Mouse (Mus musculus) frontal cortex, adult (tissue): Measurements from ENCODE around the gene Ppat.
A peak's percentile ranks its signal among the peaks of the same experiment; 100 is the strongest.
"Not testable (repeated sequence)": the region's sequence is repeated elsewhere in the genome, so short reads cannot be mapped to it uniquely, and the experiment has no call there.

Source experiments
- ATAC-seq: cut with Nextera tagmentation; 2 replicates; pipeline ENCODE4 v1.9.2; 2017; ENCODE audit warnings: mild to moderate bottlenecking, moderate library complexity, mixed read lengths; ENCODE audit not compliant: low TSS enrichment

Ppat gene

DNA sequence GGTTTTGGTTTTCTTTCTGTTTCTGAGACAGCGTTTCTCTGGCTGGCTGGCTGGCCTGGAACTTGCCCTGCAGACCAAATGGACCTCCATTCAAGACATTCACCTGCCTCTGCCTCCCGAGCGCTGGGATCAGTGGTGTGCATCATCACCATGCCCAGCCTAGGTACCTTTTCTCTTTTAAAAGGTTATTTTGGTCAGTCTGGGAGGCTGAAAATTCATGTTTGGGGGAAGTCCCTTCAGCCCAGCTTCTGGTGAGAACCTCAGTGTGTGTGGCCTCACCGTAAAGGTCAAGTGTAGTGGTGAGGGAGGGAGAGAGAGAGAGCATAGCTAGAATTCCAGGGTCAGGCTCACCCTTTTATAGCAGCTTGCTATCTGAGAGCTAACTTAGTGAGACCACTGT lies 3.6 kb downstream of the Ppat start:
- ATAC-seq = no peak

DNA sequence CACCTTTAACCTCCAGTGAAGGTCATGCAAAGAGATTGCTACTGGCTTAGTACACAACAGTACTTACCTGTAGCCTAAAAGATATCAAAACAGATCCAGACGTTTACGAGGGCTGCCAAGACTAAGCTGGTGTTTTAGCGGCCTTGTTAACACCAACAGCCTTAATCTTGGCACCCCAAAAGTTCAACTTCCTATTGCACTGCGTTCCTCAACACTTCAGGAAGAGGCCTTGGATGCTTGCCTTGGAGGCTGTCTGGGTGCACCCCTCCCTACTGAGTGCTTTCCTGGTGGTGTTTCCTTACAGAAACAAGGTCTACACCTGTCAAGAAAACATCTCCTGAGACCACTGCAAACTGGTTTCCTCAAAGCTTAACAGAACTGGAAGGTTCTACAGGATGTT lies 4.2 kb downstream of the Ppat start:
- ATAC-seq = no peak

- ATAC-seq = 0 out of 2 replicates have a peak, but pooled peaks have one; percentile 9
Observed at GRCm38 (mm10) chr5:76945678-76946033, 5.7 kb downstream of the Ppat start.

- no peak for ATAC-seq
Observed at GRCm38 (mm10) chr5:76944965-76945677, 6.3 kb downstream of the Ppat start.

DNA sequence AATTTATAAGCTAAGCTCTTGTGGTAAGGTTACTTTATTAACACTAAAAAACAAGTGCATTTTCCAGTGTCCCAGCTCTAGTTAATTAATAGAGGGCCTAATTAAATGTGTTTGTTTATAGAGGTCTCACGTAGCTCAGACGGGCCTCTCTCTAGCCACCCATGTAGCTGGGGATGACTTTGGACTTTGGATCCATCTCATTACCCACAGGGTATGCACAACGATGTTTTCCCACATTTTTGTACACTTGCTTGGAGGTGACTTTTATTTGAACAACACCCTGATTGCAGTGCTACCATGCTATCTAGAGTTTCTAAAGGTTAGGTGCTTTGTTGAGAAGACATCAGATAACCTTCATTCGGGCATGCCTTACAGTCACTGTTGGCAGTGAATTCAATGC lies 8.9 kb downstream of the Ppat start:
- no peak for ATAC-seq

GRCm38 (mm10) chr5:76941975-76942374 lies 9.4 kb downstream of the Ppat start:
- no peak for ATAC-seq

DNA sequence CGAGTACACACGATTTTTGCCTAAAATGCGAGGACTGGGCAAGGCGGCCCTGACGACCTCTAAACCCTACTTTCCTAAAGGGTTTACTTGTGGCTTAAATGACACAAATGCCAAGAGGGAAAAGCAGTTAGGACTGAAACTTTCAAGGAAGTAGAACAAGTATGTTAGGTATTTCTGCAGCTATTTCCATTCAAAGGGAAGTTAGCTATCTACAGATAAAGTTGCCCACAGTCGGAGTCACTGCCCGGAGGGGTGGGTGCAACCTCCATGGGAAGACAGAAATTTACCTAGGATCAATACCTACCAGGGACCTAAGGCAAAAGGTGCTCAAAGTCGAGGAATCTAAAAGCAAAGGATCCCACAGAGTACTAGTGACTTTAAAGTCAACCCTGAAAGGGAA lies 11.7 kb downstream of the Ppat start:
- ATAC-seq = no peak

DNA sequence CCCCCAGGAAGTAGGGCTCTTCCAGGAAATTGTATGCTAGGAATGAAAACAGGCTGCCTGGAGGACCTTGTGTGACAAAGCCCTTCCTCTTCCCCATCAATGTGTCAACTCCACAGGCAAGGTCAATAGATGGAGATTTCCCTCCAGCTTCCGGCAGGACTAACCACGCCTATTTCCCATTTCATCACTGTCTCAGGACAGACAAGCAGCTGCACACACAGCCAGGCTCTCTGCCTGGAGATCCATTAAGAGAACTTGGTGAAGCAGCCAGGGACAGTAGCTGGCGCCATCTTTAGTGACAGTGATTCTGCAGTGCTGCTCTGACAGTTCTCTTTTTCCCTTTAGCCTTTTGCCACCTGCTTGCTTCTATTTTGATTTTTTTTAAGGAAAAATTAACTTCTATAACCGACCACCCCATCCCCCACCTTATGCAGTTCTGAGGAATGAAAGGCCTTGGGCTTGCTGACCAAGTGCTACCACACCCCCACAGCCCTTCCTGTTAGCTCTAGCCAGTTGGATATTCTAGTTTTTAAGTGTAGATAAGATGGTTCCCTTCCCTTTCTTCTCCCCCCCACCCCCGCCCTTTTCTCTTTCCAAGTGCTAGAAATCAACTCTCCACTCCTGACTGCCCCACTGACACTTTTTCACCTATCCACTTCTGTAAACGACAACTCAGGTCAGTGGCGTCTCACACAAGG lies 22.0 kb downstream of the Ppat start:
- peak; percentile 5; the same call in 1 of the 2 replicates for ATAC-seq

DNA sequence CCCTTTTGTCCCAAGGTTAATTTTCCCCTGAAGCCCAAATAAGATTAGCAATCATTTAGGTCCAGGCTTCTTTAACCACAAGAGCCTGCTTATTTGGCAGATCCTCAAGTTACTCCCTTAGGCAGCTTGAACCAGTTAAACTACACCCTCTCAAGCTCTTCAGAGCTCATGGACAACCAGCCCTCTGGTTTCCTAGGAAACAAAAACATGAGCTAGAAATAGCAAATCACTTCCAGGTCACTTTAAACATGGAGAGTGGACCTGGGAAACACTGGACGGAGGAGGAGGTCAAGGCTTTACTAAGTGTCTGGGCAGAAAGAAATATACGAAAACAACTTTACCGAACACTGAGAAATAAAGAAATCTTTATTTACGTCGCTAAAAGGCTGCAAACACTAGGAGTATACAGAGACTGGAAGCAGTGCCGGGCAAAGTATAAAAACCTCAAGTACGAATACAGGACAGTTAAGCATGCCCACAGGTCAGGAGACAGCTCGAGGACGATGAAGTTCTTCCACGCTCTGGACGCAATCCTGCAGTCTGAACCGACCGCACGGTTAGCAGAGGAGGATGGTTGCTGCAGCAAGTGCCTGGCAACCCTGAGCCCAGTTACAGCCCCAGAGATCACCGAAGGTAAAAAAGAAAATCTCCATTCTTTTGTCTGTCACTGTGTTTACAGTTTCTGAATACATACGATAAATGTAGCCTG lies 23.1 kb downstream of the Ppat start:
- ATAC-seq = peak; percentile 81

- ATAC-seq = no peak
Observed at GRCm38 (mm10) chr5:76924296-76924695, 27.1 kb downstream of the Ppat start.

DNA sequence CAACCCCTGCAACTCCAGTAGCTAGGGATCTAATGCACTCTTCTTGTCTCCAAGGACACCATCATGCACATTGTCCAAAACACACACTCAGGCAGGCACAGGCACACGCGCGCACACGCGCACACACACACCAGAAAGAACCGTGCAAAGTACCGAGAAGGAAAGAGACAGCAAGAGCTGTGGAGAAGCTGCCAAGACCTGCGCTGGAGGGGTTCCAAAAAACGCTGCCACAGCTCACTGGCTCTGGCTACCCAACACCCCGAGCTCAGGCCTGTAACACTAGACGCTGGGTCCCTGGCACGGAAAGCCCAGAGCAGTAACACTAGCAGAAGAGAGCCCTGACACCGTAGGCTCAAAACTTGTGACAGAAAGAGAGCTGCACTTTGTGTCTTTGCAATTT lies 27.9 kb downstream of the Ppat start:
- peak; percentile 48 for ATAC-seq

GRCm38 (mm10) chr5:76922833-76923232 lies 28.5 kb downstream of the Ppat start:
- ATAC-seq = no peak

- not testable (repeated sequence) for ATAC-seq
Observed at GRCm38 (mm10) chr5:76912522-76912921, 38.9 kb downstream of the Ppat start.

DNA sequence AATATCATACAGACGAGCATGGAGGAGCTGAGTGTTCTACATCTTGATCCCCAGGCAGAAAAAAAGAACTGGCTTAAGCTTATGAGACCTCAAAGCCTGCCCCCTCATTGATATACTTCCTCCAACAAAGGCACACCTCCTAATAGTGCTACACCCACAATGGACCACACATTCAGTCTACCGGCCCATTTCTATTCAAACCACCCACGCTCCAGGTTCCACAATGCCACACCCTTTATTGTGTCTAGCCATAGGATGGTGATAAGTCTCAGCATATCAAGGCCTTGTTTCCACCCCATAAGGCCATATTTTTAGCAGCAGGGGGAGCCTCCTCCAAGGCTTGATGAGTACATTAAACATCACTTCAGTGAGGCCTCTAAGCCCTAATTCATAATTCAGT lies 40.6 kb downstream of the Ppat start:
- ATAC-seq = no peak

DNA sequence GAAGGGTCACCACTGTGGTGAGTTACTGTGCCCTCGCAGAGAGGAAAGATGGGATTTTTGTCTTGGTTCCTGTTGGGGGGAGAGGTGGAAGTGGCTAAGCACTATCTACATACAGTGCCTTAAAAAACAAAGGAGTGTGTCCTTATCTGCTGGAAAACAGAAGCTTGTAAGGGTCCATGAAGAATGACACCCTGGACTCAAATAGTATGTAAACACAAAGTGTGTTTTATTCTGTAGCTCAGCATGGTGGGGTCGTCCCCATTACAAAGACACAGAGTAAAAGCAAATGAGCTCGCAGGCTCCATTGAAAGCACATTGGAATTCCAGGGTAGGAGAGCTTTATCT lies 45.3 kb downstream of the Ppat start:
- ATAC-seq = peak; percentile 7; the same call in 1 of the 2 replicates

GRCm38 (mm10) chr5:76905405-76906154 lies 45.8 kb downstream of the Ppat start, which contains the start of gene Aasdh:
Gene Aasdh, minus strand, starts transcription at chr5:76905514.
- peak; percentile 93 for ATAC-seq

DNA sequence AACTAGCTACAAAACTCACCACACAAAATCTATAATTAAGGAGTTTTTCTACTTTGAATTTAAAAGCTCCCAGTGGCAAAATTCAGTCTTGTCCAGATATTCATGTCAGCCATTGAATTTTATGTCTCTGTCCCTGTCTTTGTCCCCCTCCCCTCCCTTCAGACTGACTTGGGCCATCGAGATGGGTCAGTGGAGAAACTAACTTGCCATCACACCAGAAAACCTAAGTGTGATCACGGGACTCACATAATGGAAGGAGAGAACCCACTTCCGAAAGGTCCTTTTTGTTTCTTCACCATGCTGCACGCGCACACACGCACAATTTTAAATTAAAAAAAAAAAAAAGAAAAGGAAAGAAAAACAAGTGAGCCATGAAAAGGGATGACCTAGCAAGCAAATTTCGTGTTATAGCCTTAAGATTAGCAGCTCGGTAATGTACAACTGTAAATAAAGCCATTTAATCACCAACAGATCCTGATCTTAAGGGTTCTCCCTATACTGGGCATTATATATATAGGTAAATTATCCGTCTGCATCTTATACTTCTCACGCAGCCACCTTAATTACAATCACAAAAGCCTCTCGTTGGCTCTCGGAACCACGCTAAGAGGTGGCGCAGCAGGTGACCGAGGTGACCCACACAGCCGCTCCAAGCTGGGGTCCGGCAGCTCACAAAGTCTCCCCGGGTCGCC lies 46.5 kb downstream of the Ppat start:
- 0 out of 2 replicates have a peak, but pooled peaks have one; percentile 5 for ATAC-seq

DNA sequence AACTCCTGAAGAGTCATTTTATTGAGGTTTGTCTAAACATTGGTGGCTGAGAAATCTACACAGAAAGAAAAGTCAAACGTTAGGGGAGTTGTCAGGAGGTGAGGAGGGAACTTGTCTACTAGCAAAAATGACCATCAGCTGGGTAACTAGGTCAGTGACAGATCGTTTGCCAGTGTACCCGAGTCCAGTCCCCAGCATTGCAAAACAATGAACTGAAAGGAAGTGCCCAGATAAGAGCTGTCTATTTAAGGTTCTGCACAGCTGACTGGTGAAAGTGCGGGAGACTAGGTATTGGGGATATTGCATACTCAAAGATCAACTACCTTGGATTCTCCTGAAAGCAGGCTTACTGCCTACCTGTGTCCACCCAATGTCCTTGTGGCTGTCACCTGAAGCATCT lies 49.2 kb downstream of the Ppat start:
- no peak for ATAC-seq

- no peak for ATAC-seq
Observed at GRCm38 (mm10) chr5:76893084-76893483, 58.3 kb downstream of the Ppat start.

DNA sequence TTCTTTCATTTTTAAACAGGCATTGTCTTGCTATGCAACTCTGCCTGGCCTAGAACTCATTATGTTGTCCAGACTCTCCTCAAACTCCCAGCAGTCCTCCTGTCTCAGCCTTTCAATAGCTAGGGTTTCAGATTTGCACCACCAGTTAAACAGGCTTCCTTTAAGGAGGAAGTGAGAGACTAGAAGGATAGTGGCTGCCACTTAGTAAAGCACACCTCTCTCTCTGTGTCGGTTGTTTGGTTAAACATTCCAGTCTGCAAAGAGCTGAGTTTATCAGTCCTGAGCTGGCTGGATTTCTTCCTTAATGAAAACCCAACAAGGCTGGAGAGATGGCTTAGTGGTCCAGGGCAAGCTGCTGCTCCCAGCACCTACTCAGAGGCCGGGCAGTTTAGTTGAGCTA lies 58.8 kb downstream of the Ppat start:
- no peak for ATAC-seq

- no peak for ATAC-seq
Observed at GRCm38 (mm10) chr5:76887011-76887410, 64.4 kb downstream of the Ppat start.

DNA sequence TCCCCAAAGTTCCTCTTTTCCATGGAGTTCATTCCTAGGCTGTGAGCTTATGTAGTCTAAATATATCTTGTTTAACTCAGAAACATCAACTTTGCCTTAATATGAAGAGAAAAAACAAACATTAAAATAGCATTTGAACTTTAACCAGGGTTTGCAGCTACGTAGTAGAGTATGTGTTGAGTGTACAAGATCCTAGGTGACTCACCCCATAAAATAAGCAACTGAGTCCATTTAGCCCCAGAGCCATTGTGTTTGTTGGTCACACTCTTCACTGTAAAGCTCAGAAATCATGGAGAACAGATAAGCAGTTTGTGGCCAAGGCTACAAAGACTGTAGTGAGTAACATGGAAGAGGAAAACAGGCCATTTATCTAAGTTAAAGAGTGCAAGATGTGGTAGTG lies 67.3 kb downstream of the Ppat start:
- no peak for ATAC-seq
